Mouse (Mus musculus): ENCODE measurements around the gene Ppp4r3b. TPM values are rescaled to one million over a fixed set of nuclear protein-coding genes. Genes with fewer than 3 reads are reported as not detected.

Ppp4r3b gene
- polyA plus RNA-seq (2014; fragmentation: Nextera tagmentation; extraction: Ambion mirVana), result 68.4 and 69.9 TPM in 2 replicates

GRCm38 (mm10) chr11:29172563-29173124, at the start of gene Ppp4r3b:
Gene Ppp4r3b (plus strand): TSS chr11:29172890.
- Histone ChIP-seq H3K36me3 (replicated peaks; ENCODE audit: control insufficient read depth, insufficient read depth) (no peaks in the 10 kb centered on the region), H3K9ac (peak within 1 kb of the TSS; percentile 100), H3K27ac (peak within 1 kb of the TSS; percentile 97), H3K9me3 (ENCODE audit: control insufficient read depth, low read length) (no peaks in the 10 kb centered on the region), H3K4me1 (replicated peaks; ENCODE audit: control insufficient read depth, insufficient read depth, low read length) (peaks cover 21% of the 10 kb centered on the region), H3K27me3 (ENCODE audit: control insufficient read depth, insufficient read depth, low read length) (no peaks in the 10 kb centered on the region), H3K4me2 (replicated peaks) (peak within 1 kb of the TSS; percentile 87), H3K4me3 (replicated peaks; ENCODE audit: low read length) (peak within 1 kb of the TSS; percentile 100)
- WGBS, result under 1% methylated on average over 50 of the region's 50 CpGs
- ATAC-seq (ENCODE audit: low FRiP score) (peak; percentile 99), DNase-seq (ENCODE audit: low spot score) (peak; percentile 95)

DNA sequence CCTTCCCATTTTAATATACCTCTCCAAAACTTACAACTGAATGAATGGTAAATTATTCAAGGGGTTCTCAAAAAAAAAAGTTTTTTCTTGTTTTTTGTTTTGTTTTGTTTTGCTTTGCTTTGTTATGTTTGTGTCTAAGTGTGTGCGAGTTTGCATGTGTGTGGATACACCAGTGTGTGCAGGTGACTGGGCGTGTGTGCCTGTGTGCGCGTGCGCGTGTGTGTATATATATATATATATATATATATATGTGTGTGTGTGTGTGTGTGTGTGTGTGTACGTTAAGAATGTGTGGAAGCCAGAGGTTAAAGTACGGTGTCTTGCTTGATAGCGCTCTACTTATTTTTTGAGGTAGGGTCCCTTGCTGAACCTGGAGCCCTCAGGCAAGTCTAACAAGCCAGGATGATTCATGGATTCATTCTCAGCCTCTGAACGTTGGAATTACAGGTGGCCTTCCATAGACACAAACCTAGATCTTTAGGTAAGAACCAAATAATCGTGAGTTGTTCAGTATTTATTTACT, 42.8 kb upstream of the Ppp4r3b start:
- 61% methylated on average over 11 of the region's 11 CpGs for WGBS
- Histone ChIP-seq H3K4me2 (replicated peaks) (peak overlapping the region; percentile 78), H3K36me3 (replicated peaks; ENCODE audit: control insufficient read depth, insufficient read depth) (peaks cover 16% of the 10 kb centered on the region), H3K4me3 (replicated peaks; ENCODE audit: low read length) (peak overlapping the region; percentile 56), H3K27me3 (ENCODE audit: control insufficient read depth, insufficient read depth, low read length) (no peaks in the 10 kb centered on the region), H3K9me3 (ENCODE audit: control insufficient read depth, low read length) (no peaks in the 10 kb centered on the region), H3K4me1 (replicated peaks; ENCODE audit: control insufficient read depth, insufficient read depth, low read length) (peaks cover 3% of the 10 kb centered on the region; the same call in 1 of the 2 replicates), H3K9ac (peak overlapping the region; percentile 67), H3K27ac (peak overlapping the region; percentile 33; the same call in 1 of the 2 replicates)
- DNase-seq (ENCODE audit: low spot score), result no peak
- peak; percentile 64 for ATAC-seq (ENCODE audit: low FRiP score)

DNA sequence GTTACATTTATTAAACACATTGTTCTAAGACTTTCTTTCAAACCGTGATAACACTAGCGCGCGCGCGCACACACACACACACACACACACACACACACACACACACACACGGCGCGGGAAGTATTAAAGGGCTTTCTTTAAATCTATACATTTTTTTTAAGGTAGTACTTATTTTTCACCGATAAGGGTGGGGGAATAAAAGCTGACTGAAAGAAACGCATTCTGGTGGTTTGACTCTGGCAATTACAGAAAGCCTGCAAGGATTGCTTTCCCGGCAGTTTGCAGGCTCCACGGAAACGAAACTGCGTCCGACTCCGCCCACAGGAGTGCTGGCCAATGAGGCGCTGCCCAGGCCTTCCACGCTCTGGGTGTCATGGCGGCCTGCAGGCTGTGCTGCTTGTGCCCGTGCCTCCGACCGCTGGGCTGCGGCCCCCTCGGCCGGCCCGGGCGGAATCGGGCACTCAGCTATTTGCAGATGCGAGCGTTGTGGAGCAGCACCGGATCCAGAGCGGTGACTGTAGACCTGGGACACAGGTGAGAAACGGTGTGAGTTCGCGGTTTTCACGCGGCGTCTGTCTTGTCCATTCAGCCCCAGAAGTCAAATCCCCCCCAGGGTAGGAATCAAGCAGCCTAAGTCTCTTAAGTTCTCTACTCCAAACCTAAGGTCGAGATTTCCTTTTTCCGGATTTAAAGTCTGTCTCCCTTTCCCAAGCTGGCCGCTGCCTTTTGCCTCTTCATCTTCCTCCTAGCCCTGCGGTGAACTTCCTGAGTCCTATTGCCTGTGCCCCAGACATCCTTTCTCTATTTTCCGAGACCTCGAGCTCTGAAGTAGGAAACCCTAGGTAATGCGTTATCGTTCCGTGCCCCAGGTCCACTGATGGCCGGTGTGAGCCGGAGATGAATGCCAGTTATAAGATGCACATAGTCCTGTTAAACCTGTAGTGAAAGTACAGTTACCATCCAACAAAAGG, 42.0 kb upstream of the Ppp4r3b start, which contains the start of gene Pnpt1:
TSS of gene Pnpt1 (plus strand) at position 360 of the 971 bp plus-strand sequence.
- H3K4me3 ChIP-seq (replicated peaks; ENCODE audit: low read length), result peak within 1 kb of the TSS; percentile 56
- H3K36me3 ChIP-seq (replicated peaks; ENCODE audit: control insufficient read depth, insufficient read depth), result peaks cover 19% of the 10 kb centered on the region
- H3K9me3 ChIP-seq (ENCODE audit: control insufficient read depth, low read length), result no peaks in the 10 kb centered on the region
- H3K27ac ChIP-seq, result peak within 1 kb of the TSS; percentile 56
- DNase-seq (ENCODE audit: low spot score), result peak; percentile 89
- ATAC-seq (ENCODE audit: low FRiP score), result peak; percentile 100
- H3K27me3 ChIP-seq (ENCODE audit: control insufficient read depth, insufficient read depth, low read length), result no peaks in the 10 kb centered on the region
- peaks cover 3% of the 10 kb centered on the region; the same call in 1 of the 2 replicates for H3K4me1 ChIP-seq (replicated peaks; ENCODE audit: control insufficient read depth, insufficient read depth, low read length)
- peak within 1 kb of the TSS; percentile 67 for H3K9ac ChIP-seq
- peak within 1 kb of the TSS; percentile 78 for H3K4me2 ChIP-seq (replicated peaks)
- 6% methylated on average over 50 of the region's 50 CpGs for WGBS

- no peaks in the 10 kb centered on the region for H3K9me3 ChIP-seq (ENCODE audit: control insufficient read depth, low read length)
- 72% methylated on average over 1 of the region's 1 CpGs for WGBS
- no peak for ATAC-seq (ENCODE audit: low FRiP score)
- H3K4me1 ChIP-seq (replicated peaks; ENCODE audit: control insufficient read depth, insufficient read depth, low read length), result no peaks in the 10 kb centered on the region
- DNase-seq (ENCODE audit: low spot score), result peak; percentile 36
- H3K36me3 ChIP-seq (replicated peaks; ENCODE audit: control insufficient read depth, insufficient read depth), result peaks cover 61% of the 10 kb centered on the region
- no peak overlapping the region for H3K4me3 ChIP-seq (replicated peaks; ENCODE audit: low read length)
- no peak overlapping the region for H3K4me2 ChIP-seq (replicated peaks)
- H3K27ac ChIP-seq, result no peak overlapping the region
- H3K27me3 ChIP-seq (ENCODE audit: control insufficient read depth, insufficient read depth, low read length), result no peaks in the 10 kb centered on the region
- no peak overlapping the region for H3K9ac ChIP-seq
Measured at GRCm38 (mm10) chr11:29140671-29141070, 32.0 kb upstream of the Ppp4r3b start.

DNA sequence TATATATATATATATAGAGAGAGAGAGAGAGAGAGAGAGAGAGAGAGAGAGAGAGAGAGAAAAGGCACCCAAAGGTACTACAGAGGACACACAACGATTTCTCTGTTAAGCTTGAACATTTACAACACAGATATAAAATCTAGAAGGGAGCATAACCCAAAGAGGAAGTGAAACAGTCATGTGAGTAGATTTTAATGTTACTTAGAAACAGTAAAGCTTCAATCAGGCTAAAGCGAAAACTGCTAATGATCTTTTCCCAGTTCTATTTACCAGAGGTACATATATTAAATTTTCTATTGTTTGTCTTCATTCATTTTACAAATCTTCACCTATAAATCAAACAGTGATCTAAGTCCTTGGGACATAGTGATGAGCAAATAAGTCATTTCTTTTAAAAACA, 23.8 kb upstream of the Ppp4r3b start:
- H3K27me3 ChIP-seq (ENCODE audit: control insufficient read depth, insufficient read depth, low read length), result no peaks in the 10 kb centered on the region
- no peak overlapping the region for H3K9ac ChIP-seq
- no peaks in the 10 kb centered on the region for H3K9me3 ChIP-seq (ENCODE audit: control insufficient read depth, low read length)
- 94% methylated on average over 2 of the region's 2 CpGs for WGBS
- H3K4me3 ChIP-seq (replicated peaks; ENCODE audit: low read length), result no peak overlapping the region
- no peak overlapping the region for H3K4me2 ChIP-seq (replicated peaks)
- H3K4me1 ChIP-seq (replicated peaks; ENCODE audit: control insufficient read depth, insufficient read depth, low read length), result no peaks in the 10 kb centered on the region
- no peak overlapping the region for H3K27ac ChIP-seq
- DNase-seq (ENCODE audit: low spot score), result no peak
- no peak for ATAC-seq (ENCODE audit: low FRiP score)
- peaks cover 59% of the 10 kb centered on the region for H3K36me3 ChIP-seq (replicated peaks; ENCODE audit: control insufficient read depth, insufficient read depth)

GRCm38 (mm10) chr11:29163569-29163968, 9.1 kb upstream of the Ppp4r3b start:
- 94% methylated on average over 4 of the region's 4 CpGs for WGBS
- no peak for ATAC-seq (ENCODE audit: low FRiP score)
- Histone ChIP-seq H3K27me3 (ENCODE audit: control insufficient read depth, insufficient read depth, low read length) (no peaks in the 10 kb centered on the region), H3K9me3 (ENCODE audit: control insufficient read depth, low read length) (no peaks in the 10 kb centered on the region), H3K4me3 (replicated peaks; ENCODE audit: low read length) (no peak overlapping the region), H3K4me2 (replicated peaks) (no peak overlapping the region), H3K4me1 (replicated peaks; ENCODE audit: control insufficient read depth, insufficient read depth, low read length) (no peaks in the 10 kb centered on the region), H3K27ac (no peak overlapping the region), H3K9ac (no peak overlapping the region), H3K36me3 (replicated peaks; ENCODE audit: control insufficient read depth, insufficient read depth) (peaks cover 33% of the 10 kb centered on the region)
- DNase-seq (ENCODE audit: low spot score), result no peak

DNA sequence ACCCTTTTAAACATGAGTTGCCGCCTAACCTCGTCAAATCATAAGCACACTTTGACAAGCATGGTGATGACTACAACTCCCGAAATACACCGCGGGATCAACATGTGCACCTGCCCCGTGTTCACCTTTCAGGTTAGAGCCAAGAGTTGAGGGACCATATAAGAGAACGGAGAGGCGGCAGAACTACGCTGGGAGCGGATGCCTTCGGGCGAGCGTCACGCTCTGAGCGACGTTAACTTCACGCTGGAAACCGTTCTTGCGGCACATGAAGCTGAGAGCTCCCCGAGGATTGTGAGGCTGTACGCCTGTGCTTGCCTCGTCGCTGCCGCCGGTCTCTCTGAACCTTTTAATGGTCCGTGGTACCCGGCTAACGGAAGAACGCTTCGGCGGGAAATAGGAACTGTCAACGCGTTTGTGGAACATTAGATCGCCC, 715 bp upstream of the Ppp4r3b start:
- peak overlapping the region; percentile 97 for H3K27ac ChIP-seq
- under 1% methylated on average over 34 of the region's 34 CpGs for whole genome bisulfite sequencing
- H3K4me2 ChIP-seq (replicated peaks), result peak overlapping the region; percentile 73
- DNase-seq (ENCODE audit: low spot score), result peak; percentile 66
- no peaks in the 10 kb centered on the region for H3K36me3 ChIP-seq (replicated peaks; ENCODE audit: control insufficient read depth, insufficient read depth)
- H3K9me3 ChIP-seq (ENCODE audit: control insufficient read depth, low read length), result no peaks in the 10 kb centered on the region
- no peaks in the 10 kb centered on the region for H3K27me3 ChIP-seq (ENCODE audit: control insufficient read depth, insufficient read depth, low read length)
- H3K4me3 ChIP-seq (replicated peaks; ENCODE audit: low read length), result peak overlapping the region; percentile 100
- ATAC-seq (ENCODE audit: low FRiP score), result peak; percentile 29
- H3K9ac ChIP-seq, result peak overlapping the region; percentile 100
- H3K4me1 ChIP-seq (replicated peaks; ENCODE audit: control insufficient read depth, insufficient read depth, low read length), result peaks cover 21% of the 10 kb centered on the region

- 0% methylated on average over 38 of the region's 38 CpGs for WGBS
- Histone ChIP-seq H3K36me3 (replicated peaks; ENCODE audit: control insufficient read depth, insufficient read depth) (no peaks in the 10 kb centered on the region), H3K4me3 (replicated peaks; ENCODE audit: low read length) (peak overlapping the region; percentile 100), H3K9me3 (ENCODE audit: control insufficient read depth, low read length) (no peaks in the 10 kb centered on the region), H3K27ac (peak overlapping the region; percentile 97), H3K4me2 (replicated peaks) (peak overlapping the region; percentile 87), H3K27me3 (ENCODE audit: control insufficient read depth, insufficient read depth, low read length) (no peaks in the 10 kb centered on the region), H3K9ac (peak overlapping the region; percentile 100), H3K4me1 (replicated peaks; ENCODE audit: control insufficient read depth, insufficient read depth, low read length) (peaks cover 21% of the 10 kb centered on the region)
- DNase-seq (ENCODE audit: low spot score) (peak; percentile 66), ATAC-seq (ENCODE audit: low FRiP score) (peak; percentile 69)
Measured at GRCm38 (mm10) chr11:29173125-29173631, 488 bp downstream of the Ppp4r3b start.

All from hindbrain, embryonic 14.5 days (tissue).